Mouse (Mus musculus) lung, adult 18-20 months (tissue): ENCODE results near the gene Slc2a2.
"Not testable (repeated sequence)": the region's sequence is repeated elsewhere in the genome, so short reads cannot be mapped to it uniquely, and the experiment has no call there.

ENCODE experiments used
- DNase-seq, 2 experiments: peaks; one replicate each; pipeline ENCODE4 v3.0.0; 2022; ENCODE audit warnings: mixed read lengths in 2 of 2

Slc2a2 gene

DNA sequence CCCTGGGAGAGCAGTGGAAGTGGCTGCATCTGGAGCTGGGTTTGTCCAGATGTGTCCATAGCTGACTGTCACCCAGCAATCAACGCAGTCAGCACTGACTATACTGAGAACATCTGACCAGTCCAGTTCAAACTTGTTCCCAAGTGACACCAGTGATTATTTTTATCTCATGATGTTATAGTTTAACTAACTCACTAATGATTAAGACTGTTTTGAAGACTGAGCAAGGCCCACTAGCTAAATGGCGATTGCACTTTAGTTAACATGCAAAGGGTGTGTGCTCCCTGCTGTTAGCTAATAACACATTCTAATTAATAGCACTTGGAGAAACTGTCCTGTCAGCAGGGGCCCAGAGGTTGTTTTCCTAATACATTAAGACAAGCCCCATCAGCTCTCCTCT lies 39.3 kb downstream of the Slc2a2 start:
- no peak for DNase-seq

DNA sequence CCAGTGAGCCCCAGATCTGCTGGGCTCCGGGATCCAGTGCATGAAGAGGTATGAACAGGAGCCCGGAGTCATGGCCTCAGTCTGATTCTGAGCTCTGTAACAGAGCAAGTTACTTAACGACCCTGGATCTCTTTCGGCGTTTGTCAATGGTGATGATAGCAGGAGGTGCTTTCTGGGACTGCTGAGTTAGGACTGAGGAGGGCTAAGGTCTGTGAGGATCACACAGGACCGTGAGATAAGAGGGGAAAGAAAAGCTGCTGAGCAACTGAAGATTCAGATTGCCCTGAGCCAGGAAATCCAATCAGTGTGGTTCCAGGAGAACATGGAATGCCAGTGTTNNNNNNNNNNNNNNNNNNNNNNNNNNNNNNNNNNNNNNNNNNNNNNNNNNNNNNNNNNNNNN lies 42.6 kb downstream of the Slc2a2 start:
- no peak for DNase-seq

DNA sequence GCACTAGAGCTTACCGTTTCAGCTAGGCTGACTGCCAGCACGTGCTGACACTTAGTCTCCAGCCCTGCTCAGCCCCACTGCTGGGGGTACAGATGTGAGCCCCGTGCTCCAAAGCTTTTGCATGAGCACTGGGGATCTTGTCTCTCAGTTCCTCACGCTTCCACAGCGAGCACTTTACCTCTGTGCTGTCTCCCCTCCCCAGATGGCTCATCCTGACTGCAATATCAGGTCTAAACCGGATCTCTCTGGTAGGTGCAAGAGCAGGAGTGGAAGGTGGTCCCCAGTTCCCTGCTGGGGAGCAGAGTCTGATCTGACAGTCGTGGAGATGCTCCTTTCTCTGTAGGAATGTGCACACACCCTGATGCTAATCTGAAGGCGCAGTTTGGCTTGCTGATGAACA lies 45.5 kb downstream of the Slc2a2 start:
- no peak for DNase-seq

DNA sequence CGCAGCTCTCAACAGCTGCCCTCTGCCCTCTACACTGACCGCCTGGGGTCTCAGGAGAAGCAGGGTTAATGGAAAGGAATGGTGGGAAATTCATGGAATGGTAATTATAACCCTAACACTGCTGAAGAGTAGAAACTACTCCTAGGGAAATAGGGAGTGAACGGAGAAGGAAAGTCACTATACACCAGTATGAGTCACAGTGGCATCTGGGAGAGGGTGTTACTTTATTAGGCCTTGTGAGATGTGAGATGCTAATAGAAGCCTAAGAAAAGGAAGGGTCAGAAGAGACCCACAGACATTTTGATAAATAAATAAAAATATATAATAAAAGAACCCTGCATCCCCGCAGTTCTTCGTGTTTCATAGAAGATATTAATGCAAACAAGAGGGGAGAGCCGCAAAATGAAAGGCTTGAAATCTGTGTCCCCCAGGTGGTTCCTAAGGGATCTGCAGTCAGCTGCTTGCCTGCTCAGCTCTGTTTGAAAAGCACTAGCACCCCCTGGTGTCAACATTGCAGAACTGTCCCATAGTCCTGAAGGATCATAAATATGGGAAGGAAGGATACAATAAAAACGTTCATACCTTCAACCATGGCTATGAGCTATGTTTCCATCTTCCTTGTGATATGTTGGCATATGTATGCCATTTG lies 48.3 kb downstream of the Slc2a2 start:
- peak; percentile 67 to 79 for DNase-seq

DNA sequence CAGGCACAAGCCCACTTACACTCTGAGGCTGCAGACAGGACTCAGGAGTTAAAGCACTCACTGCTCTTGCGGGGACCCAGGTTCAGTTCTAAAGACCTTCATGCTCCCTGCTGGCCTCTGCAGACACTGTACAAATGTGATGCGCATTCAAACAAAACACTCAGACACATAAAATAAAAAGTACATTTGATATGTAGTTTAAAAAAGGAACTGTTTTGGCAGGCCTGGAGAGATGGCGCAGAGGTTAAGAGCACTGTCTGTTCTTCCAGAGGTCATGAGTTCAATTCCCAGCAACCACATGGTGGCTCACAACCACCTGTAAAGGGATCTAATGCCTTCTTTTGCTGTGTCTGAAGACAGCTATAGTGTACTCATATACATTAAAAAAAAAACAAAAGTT lies 50.4 kb downstream of the Slc2a2 start:
- DNase-seq: no peak

DNA sequence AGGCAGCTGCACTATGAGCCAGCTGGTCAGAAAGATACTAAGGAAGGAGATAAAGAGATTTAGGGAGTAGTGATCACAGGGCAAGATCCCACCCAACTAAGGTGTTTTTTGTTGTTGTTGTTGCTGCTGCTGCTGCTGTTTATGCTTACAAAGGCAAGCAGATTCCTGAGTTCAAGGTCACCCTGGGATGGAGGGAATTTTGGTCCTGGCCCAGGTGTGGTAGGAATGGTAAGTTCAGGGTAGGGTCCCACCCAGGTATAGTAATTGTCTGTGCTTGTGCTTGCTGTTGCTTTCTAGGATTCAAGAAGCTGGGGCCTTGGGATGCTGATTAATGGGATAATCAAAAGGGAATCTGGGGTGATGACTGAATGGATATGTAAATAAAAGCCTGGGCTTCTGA lies 51.3 kb downstream of the Slc2a2 start:
- DNase-seq: no peak

DNA sequence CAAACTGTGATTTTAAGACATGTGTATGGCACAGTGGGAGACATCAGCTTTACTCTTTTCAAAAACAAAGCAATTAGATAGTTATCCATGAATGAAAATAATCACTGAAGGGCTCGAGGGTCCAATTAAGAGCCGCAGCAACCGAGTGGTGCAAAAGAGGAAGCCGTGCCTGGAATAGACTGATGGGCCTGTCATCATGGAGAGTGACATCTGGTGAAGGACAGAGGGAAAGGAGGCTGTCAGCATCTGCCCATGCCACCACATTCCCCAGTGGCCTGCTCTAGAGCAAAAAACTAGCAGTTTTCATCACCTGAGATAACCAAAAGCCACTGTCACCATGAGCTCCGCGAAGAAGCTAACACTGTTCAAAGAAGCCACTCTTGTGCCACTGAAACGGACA lies 57.8 kb downstream of the Slc2a2 start:
- DNase-seq: no peak

DNA sequence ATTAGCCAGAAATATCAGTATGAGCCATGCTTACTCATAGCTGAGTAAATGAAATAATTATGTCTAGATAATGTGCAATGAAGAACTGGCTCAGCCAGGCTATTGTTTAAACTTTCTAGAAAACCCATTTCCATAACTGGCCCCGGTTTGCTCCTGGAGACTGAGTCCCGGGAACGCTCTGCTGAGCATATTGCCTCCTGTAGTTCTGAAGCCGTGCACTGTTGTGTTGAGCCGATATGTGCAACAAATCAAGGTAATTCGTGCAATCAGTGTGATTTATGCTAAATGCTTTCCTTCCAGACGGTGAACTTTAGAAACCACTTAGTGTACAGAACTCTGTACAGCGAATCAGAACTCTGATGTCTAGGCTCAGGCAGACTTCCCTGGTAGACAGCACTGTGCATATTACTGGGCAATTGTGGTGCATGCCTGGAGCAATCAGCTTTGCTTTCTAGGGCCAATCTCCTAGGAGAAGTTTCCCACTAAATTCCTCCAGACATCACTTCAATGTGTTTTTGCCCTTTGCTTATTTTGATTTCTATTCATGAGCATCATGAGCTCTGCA lies 63.6 kb downstream of the Slc2a2 start:
- DNase-seq: no peak

DNA sequence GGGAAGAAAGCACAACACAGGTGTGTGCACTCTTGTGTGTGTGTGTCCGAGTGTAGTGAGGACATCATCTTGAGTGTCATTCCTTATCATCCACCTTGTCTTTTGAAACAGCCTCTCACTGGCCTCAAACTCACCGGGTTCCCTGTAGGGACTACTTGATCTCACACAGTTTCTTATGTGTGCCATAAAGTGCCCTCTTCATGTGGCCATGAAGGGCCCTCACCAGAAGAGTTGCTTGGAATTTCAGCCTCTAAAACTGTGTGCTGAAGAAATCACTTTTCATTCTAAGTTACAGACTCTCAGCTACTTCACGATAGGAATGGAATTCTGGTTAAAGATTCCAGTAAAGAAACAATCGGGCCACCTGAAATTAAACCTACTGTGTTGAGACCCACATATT lies 69.2 kb downstream of the Slc2a2 start:
- peak; percentile 44 to 56 for DNase-seq

DNA sequence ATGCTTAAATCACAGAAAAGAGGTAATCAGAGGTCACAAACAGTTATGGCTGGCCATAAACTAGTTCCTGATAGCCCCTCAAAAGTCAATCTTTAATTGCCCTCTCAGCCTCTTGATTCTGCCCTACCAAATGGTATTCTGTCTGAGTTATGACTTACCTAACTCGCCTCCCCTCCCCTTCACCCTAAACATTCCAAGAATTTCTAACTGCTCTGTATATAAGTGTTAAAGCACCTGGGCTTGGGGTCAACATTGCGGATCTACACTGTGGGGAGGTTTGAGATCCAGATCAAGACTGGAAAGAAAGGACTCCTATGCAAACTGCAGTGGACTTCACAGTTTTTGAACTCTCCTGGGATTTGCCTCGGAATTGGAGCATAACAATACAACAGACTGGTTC lies 70.5 kb downstream of the Slc2a2 start:
- no peak for DNase-seq

DNA sequence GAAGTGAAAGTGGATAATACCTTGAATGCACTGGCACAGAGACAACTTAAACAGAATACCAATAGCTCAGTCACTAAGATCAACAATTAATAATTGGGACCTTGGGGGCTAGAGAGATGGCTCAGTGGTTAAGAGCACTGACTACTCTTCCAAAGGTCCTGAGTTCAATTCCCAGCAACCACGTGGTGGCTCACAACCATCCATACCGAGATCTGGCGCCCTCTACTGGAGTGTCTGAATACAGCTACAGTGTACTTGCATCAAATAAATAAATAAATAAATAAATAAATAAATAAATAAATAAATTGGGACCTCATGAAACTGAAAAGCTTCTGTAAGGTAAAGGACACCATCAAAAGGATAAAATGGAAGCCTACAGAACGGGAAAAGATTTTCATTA lies 75.2 kb downstream of the Slc2a2 start:
- not testable (repeated sequence) for DNase-seq

DNA sequence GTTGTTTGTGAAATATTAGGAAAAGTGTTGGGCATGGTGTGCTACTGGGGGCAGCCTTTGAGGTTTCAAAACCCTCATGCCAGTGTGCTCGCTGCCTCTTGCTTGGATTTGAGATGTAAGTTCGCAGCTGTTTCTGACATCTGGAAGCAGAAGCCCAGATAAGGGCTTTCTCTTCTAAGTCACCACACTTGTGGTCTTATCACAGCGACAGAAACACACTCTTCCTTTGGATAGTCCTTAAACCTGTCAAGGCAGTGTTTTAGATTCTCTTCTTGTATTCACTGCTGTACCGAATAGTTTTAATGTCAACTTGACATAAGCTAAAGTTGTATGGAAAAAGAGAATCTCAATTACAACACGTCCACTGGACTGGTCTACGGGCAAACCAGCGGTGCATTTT lies 77.7 kb downstream of the Slc2a2 start:
- no peak for DNase-seq

DNA sequence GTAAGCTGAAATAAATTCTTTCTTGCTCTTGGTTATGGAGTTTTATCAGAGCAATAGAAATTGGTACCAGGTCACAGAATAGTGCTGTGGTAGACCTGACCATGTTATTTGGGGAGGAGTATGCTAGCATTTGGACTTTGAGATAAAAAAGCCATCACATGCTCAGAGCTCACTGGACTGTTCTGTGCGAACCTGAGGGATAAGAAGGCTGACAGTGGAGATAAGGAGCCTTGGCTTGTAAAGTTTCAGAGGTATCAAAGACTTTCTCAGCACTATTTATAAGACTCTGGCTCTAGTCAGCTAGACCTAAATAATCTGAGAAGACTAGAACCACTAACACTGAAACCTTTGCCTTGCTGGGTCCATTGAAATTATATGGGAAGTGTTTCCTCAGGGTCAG lies 78.3 kb downstream of the Slc2a2 start:
- DNase-seq: no peak

DNA sequence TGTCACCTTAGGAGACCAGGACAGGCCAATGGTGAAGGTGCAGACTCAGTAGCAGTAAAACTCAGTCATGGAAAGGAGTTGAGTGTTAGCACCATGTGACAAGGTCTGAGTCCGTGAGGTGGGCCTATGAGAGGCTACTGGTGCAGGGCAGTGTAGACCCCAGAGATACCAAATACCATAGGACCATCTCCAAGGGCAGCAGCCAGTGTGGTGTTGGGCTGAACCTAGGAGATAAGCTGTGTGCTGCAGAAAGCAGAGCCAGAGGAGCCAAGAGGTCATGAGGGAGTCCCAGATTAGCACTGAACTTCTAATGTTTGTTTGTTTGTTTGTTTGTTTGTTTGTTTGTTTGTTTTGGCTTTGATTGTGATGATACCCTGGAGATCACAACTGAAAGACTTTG lies 78.8 kb downstream of the Slc2a2 start:
- no peak for DNase-seq

DNA sequence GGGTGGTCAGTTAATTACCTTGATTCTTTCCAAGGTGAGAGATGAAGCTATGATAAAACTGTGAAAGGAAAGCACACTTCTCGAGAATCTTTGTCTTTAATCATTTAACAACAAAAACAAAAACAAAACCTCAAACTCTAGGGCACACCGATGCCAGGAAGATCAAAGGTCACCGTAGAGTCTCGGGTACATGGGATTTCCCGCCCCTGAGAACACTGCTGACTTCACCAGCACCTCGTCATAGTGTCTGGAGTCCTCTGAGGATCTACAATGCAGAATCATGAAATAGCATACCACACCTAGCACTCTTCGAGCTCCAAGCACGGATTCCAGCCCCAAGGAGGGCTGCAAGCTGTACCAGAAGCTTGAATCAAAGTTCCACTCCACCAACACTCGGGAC lies 82.8 kb downstream of the Slc2a2 start:
- DNase-seq: no peak
